Mouse (Mus musculus) liver, adult (tissue): ENCODE measurements around the gene Batf3.

Experiments
- GATA4 ChIP-seq: IDR thresholded peaks from 2 replicates; pipeline ENCODE4 v1.6.1; 2014; ENCODE audit warnings: mild to moderate bottlenecking, low read length; ENCODE audit not compliant: insufficient replicate concordance

Batf3 gene

GRCm38 (mm10) chr1:191073486-191073885, 24.2 kb upstream of the Batf3 start:
- TF ChIP-seq GATA4, result no peak

DNA sequence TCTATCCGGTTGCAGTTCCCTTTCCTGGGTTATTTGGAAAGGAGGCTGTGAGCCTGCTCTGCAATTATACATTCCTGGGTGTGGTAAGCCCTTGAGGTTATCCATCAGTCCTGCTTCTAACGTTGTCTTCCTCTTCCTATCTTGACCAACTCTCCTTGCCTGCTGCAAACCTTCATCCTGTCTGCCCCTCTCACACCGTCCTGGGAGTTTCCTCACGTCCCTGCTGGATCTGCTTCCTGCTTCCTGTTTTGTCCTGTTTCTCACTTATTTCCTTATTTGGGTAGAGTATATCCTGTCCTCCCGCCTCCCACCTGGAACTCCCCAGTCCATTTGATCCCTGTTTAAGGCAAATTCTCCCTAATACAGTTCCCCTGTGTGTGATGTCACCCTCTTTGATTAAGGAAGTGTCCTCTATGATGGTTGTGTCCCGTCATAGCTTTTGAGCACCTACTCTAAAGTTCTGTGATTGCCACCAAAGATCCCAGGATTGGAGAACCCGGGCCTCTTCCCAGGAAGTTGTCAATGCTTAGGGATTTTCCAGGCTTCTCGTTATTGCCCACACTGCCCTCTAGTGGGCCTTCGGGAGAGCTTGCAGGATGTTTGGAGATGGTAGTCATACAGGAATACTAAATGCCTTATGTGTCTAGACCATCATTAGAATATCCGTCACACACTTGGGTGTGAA, 22.3 kb upstream of the Batf3 start:
- TF ChIP-seq GATA4, result no peak

GRCm38 (mm10) chr1:191083230-191083629, 14.4 kb upstream of the Batf3 start:
- TF ChIP-seq GATA4, result no peak

DNA sequence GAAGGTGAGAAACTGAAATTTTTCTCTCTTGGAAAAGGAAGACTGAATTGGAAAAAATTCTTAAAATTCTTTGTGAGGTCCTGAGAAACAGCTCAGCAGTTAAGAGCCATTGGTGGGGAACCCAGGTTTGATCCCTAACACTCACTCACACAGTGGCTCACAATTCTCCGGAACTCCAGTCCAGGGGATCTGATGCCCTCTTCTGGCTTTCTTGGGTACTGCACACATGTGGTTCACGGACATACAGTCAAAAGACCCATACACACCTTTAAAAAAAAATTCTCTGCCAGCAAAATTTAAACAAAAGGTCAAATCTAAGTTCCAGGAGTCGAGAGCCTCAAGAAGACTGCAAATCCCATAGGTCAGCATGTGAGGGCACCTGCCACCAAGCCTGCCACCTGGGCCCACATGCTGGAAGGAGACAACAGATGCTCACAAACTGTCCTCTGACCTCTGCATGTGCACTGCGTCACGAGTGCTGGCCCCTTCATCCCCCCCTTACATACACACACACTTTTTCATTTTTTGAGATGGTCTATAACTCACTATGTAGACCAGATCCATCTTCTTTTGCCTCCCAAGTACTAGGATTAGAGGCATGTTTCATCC, 12.6 kb upstream of the Batf3 start:
- TF ChIP-seq GATA4, result no peak

DNA sequence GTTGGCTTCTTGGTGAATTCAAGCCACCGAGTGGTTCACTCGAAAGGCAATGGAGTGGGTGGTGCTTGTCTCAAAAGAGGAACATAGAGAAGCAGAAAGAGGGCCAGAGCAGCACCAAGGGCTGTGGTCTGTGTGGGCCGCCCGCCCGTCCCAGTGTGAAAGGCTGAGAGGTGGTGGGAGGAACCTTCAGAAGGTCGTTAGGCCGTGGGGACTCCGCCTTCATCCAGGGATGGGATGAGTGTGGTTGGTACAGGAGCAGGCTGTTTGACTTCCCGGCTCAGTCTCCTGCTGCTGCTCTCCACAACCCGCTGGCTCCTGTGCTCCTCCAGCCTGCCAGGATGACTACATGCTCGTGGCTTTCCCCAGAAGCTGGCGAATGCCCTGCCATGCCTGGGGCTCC, 12.1 kb upstream of the Batf3 start:
- no peak for TF ChIP-seq GATA4

DNA sequence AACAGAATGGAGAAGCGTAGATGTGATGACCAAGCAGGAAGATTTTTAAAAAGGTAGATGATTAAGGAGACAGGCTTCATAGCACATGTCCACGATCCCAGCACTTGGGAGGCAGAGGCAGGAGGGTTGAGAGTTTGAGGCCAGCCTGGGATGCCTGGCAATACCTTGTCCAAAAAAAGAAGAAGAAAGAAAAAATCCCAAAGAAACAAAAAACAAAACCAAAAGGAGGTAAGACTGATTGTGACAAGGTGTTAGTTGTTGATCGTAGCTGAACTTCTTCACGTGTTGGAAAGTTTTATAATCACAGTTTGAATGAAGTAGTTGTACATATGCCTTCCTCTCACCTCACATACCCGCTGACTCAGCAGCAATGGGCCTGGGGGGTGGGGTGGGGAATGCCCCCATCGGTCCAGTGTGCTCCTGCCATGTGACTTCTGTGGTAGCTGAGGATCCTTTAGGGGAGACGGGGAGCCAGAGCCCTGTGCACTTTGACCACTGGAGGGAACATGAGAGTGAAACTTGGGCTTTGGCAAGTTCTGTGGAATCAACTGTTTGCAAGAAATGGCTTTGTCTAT, 11.3 kb upstream of the Batf3 start:
- TF ChIP-seq GATA4, result no peak

- TF ChIP-seq GATA4, result no peak
Measured at GRCm38 (mm10) chr1:191086960-191087359, 10.7 kb upstream of the Batf3 start.

DNA sequence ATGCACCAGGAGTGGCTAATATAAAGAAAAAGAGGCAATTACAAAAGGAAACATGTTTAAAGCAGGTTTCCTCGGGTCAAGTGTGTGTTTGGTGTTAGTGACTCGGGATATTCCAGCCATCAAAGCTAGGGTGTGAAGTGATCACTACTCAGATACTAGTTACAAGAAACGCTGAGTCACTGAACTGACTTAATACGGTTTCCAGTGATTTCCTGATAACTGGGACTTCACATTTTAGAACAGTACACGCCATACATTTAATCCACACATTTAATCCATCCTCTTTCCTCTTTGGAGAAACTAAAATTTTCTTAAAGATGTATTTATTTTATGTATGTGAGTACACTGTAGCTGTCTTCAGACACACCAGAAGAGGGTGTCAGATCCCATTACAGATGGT, 9.7 kb upstream of the Batf3 start:
- no peak for TF ChIP-seq GATA4

GRCm38 (mm10) chr1:191089355-191089754, 8.3 kb upstream of the Batf3 start:
- TF ChIP-seq GATA4, result no peak

DNA sequence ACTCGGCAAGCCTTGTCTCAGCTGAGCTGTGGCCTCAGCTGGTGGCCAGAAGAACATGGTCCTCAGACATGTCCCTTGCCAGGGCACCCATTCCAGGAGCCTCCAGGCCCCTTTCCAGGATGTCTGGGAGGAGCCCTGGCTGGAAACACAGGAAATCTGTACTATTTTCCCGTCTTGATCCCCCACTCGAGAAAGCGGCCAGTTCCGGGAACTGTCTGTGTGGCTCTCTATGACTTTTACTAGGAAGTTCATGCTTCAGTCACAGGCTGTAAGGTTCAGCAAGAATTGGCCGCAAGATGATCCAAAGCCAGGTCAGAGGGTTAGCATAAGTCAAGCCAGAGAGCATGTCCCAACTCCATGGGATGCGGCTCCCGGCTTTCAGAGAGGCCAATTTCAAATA, 5.6 kb upstream of the Batf3 start:
- TF ChIP-seq GATA4, result no peak

- TF ChIP-seq GATA4, result no peak
Measured at GRCm38 (mm10) chr1:191093578-191093977, 4.1 kb upstream of the Batf3 start.

DNA sequence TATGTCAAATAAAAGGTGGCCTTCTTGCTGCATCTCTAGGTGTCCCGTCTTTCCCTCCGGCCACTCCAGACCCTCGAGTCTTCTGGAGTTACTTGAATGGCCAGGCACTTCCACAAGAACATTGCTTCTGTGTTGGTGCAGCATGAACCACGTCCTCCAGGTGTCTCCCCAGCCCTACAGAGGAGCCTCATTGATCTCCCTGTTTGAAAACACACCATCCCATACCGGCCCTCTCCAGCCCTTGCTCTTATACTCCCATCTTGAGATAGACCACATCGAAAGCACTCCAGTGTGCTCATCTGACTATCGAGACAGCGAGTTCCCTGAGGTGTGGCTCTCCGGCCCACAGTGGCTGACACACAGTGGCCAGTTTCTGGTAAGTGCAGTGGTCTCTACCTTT, 2.6 kb upstream of the Batf3 start:
- TF ChIP-seq GATA4, result no peak

GRCm38 (mm10) chr1:191096871-191097681, 571 bp upstream of the Batf3 start:
- no peak for TF ChIP-seq GATA4

- TF ChIP-seq GATA4, result no peak
Measured at GRCm38 (mm10) chr1:191099114-191099513, 1.5 kb downstream of the Batf3 start.

GRCm38 (mm10) chr1:191099772-191100291, 2.2 kb downstream of the Batf3 start:
- TF ChIP-seq GATA4, result no peak

- no peak for TF ChIP-seq GATA4
Measured at GRCm38 (mm10) chr1:191102730-191103370, 5.2 kb downstream of the Batf3 start.

GRCm38 (mm10) chr1:191105246-191105645, 7.6 kb downstream of the Batf3 start:
- no peak for TF ChIP-seq GATA4
